In genomic region chr4:153805727-153806126, GRCm38 (mm10) we compare ENCODE assay signal across 13 mouse cellular contexts.
A peak's percentile ranks its signal among the peaks of the same experiment; 100 is the strongest.
DNase-seq lines count a peak whose midpoint lies in the region; ATAC-seq lines count a peak whose summit lies in the region.
"Had no signal": no experiment of that assay in that cellular context is flagged by ENCODE, and none has a peak within 500 bp of the region (broad histone marks: within the 10 kb centered on the region; RNA-seq: fewer than 3 reads in every experiment).

No protein-coding gene starts in this region.

- peak overlapping the region; percentile 9; the same call in 1 of the 2 replicates for H3K9ac ChIP-seq in embryonic facial prominence, embryonic 11.5 days (replicated peaks; ENCODE audit: low read length)
- H3K9ac ChIP-seq in forebrain, embryonic 14.5 days (ENCODE audit: low read length): no peak overlapping the region
- no peak overlapping the region for H3K9ac ChIP-seq in intestine, embryonic 15.5 days
- H3K9ac ChIP-seq in neural tube, embryonic 12.5 days: no peak overlapping the region

- peak; percentile 16; the same call in 1 of the 2 replicates for ATAC-seq in embryonic facial prominence, embryonic 11.5 days (replicated peaks; ENCODE audit: insufficient number of reproducible peaks, low FRiP score, low TSS enrichment, low read depth)
- 0 out of 2 replicates have a peak, but pooled peaks have one; percentile 18 for ATAC-seq in forebrain, embryonic 14.5 days
- peak; percentile 70; the same call in 1 of the 2 replicates for ATAC-seq in intestine, embryonic 15.5 days
- ATAC-seq in neural tube, embryonic 12.5 days (ENCODE audit: low FRiP score, low read depth): peak; percentile 29; the same call in 1 of the 2 replicates
- no peak for ATAC-seq in activated CD4-positive, CD25-positive, alpha-beta regulatory T cell, adult 4 months
- no peak for ATAC-seq in monocyte, adult 5-6 weeks (replicated peaks; ENCODE audit: insufficient number of reproducible peaks, low FRiP score, low TSS enrichment, poor library complexity, severe bottlenecking)
- ATAC-seq: CD4-positive, CD25-positive, alpha-beta regulatory T cell, adult 4 months had no signal

- no peak overlapping the region for H3K4me3 ChIP-seq in embryonic facial prominence, embryonic 11.5 days (ENCODE audit: low read depth, low read length)
- no peak overlapping the region for H3K4me3 ChIP-seq in forebrain, embryonic 14.5 days (ENCODE audit: low read depth, low read length)
- H3K4me3 ChIP-seq in intestine, embryonic 15.5 days (replicated peaks): no peak overlapping the region
- no peak overlapping the region for H3K4me3 ChIP-seq in neural tube, embryonic 12.5 days

- H3K36me3 ChIP-seq in embryonic facial prominence, embryonic 11.5 days (replicated peaks; ENCODE audit: control insufficient read depth, insufficient read depth, low read depth, low read length): no peaks in the 10 kb centered on the region
- H3K36me3 ChIP-seq in forebrain, embryonic 14.5 days (ENCODE audit: control insufficient read depth, insufficient read depth, low read length): no peaks in the 10 kb centered on the region
- no peaks in the 10 kb centered on the region for H3K36me3 ChIP-seq in intestine, embryonic 15.5 days
- no peaks in the 10 kb centered on the region for H3K36me3 ChIP-seq in neural tube, embryonic 12.5 days

- no peak overlapping the region for H3K27ac ChIP-seq in embryonic facial prominence, embryonic 11.5 days (replicated peaks; ENCODE audit: low read depth, low read length)
- H3K27ac ChIP-seq in forebrain, embryonic 14.5 days (ENCODE audit: low read depth, low read length): peak overlapping the region; percentile 62; the same call in 1 of the 2 replicates
- no peak overlapping the region for H3K27ac ChIP-seq in intestine, embryonic 15.5 days
- 0 out of 2 replicates have a peak overlapping the region, but pooled peaks have one; percentile 22 for H3K27ac ChIP-seq in neural tube, embryonic 12.5 days

- no peak for DNase-seq in embryonic facial prominence, embryonic 11.5 days (ENCODE audit: low spot score)
- no peak for DNase-seq in forebrain, embryonic 14.5 days (ENCODE audit: low spot score)
- no peak for DNase-seq in kidney, adult 9 months
- DNase-seq: cerebellum, postnatal 14 days; kidney, postnatal 14 days; right cerebral cortex, postnatal 14 days; thymus, adult 2 months had no signal

- 0 out of 2 replicates have a peak, but pooled peaks cover 2% of the 10 kb centered on the region for H3K27me3 ChIP-seq in embryonic facial prominence, embryonic 11.5 days (ENCODE audit: control insufficient read depth, insufficient read depth, low read length)
- H3K27me3 ChIP-seq in forebrain, embryonic 14.5 days (replicated peaks; ENCODE audit: control insufficient read depth, insufficient read depth, low read length): no peaks in the 10 kb centered on the region
- H3K27me3 ChIP-seq in intestine, embryonic 15.5 days (replicated peaks): no peaks in the 10 kb centered on the region
- peaks cover 6% of the 10 kb centered on the region; the same call in 1 of the 2 replicates for H3K27me3 ChIP-seq in neural tube, embryonic 12.5 days (replicated peaks)

- H3K9me3 ChIP-seq in embryonic facial prominence, embryonic 11.5 days (replicated peaks; ENCODE audit: control insufficient read depth, low read length): no peaks in the 10 kb centered on the region
- no peaks in the 10 kb centered on the region for H3K9me3 ChIP-seq in forebrain, embryonic 14.5 days (replicated peaks; ENCODE audit: control insufficient read depth, low read length)
- no peaks in the 10 kb centered on the region for H3K9me3 ChIP-seq in intestine, embryonic 15.5 days
- H3K9me3 ChIP-seq in neural tube, embryonic 12.5 days: no peaks in the 10 kb centered on the region

- 33% methylated on average over 4 of the region's 4 CpGs for WGBS in embryonic facial prominence, embryonic 11.5 days
- WGBS in forebrain, embryonic 14.5 days: 29% methylated on average over 4 of the region's 4 CpGs
- 24% methylated on average over 4 of the region's 4 CpGs for WGBS in intestine, embryonic 15.5 days
- WGBS in neural tube, embryonic 12.5 days: 25% methylated on average over 4 of the region's 4 CpGs

- no peak overlapping the region for H3K4me2 ChIP-seq in embryonic facial prominence, embryonic 11.5 days (ENCODE audit: low read depth, low read length)
- peak overlapping the region; percentile 42 for H3K4me2 ChIP-seq in forebrain, embryonic 14.5 days (ENCODE audit: low read length)
- H3K4me2 ChIP-seq in intestine, embryonic 15.5 days (replicated peaks): 0 out of 2 replicates have a peak overlapping the region, but pooled peaks have one; percentile 38
- H3K4me2 ChIP-seq in neural tube, embryonic 12.5 days (replicated peaks): peak overlapping the region; percentile 48
- H3K4me2 ChIP-seq: liver, embryonic 11.5 days had no signal

- no peaks in the 10 kb centered on the region; the same call in 1 of the 2 replicates for H3K4me1 ChIP-seq in embryonic facial prominence, embryonic 11.5 days (ENCODE audit: control insufficient read depth, insufficient read depth, low read length)
- peaks cover 10% of the 10 kb centered on the region for H3K4me1 ChIP-seq in forebrain, embryonic 14.5 days (ENCODE audit: control insufficient read depth, insufficient read depth, low read length)
- H3K4me1 ChIP-seq in intestine, embryonic 15.5 days (replicated peaks): peaks cover 8% of the 10 kb centered on the region; the same call in 1 of the 2 replicates
- peaks cover 24% of the 10 kb centered on the region for H3K4me1 ChIP-seq in neural tube, embryonic 12.5 days

Comparison
In these comparisons a context has a peak if more than half of its experiments do, and no peak if none do; other contexts are left out.
1. ATAC-seq: peak in embryonic facial prominence, embryonic 11.5 days (single experiment), forebrain, embryonic 14.5 days (single experiment), intestine, embryonic 15.5 days (single experiment) and neural tube, embryonic 12.5 days (single experiment); none in activated CD4-positive, CD25-positive, alpha-beta regulatory T cell, adult 4 months (single experiment) and monocyte, adult 5-6 weeks (single experiment).
2. H3K27ac ChIP-seq: peak in forebrain, embryonic 14.5 days (single experiment) and neural tube, embryonic 12.5 days (single experiment); none in embryonic facial prominence, embryonic 11.5 days (single experiment) and intestine, embryonic 15.5 days (single experiment).